In genomic region chr2:150678392-150678791, GRCm38 (mm10) we compare ENCODE assay signal across 9 mouse cellular contexts. TPM values are rescaled to one million over a fixed set of nuclear protein-coding genes. Genes with fewer than 3 reads are reported as not detected.
A peak's percentile ranks its signal among the peaks of the same experiment; 100 is the strongest.
DNase-seq lines count a peak whose midpoint lies in the region; ATAC-seq lines count a peak whose summit lies in the region.
"Had no signal": no experiment of that assay in that cellular context is flagged by ENCODE, and none has a peak within 500 bp of the region (broad histone marks: within the 10 kb centered on the region; RNA-seq: fewer than 3 reads in every experiment).

No protein-coding gene starts in this region.

- H3K9me3 ChIP-seq in forebrain, embryonic 13.5 days (replicated peaks), result no peaks in the 10 kb centered on the region
- H3K9me3 ChIP-seq: stomach, embryonic 15.5 days had no signal

- H3K4me2 ChIP-seq in forebrain, embryonic 13.5 days, result no peak overlapping the region
- H3K4me2 ChIP-seq: stomach, embryonic 15.5 days had no signal

- WGBS in forebrain, embryonic 13.5 days, result 2% methylated on average over 3 of the region's 3 CpGs

- H3K9ac ChIP-seq in forebrain, embryonic 13.5 days, result no peak overlapping the region
- H3K9ac ChIP-seq: stomach, embryonic 15.5 days had no signal

- peak; percentile 66 for DNase-seq in gastrocnemius, adult 18-20 months (ENCODE audit: low spot score)
- DNase-seq in gastrocnemius, adult 8-10 months (ENCODE audit: low spot score in 2 of 2), result no peak
- DNase-seq in c-Kit-negative CD71-positive TER-119-positive erythroid progenitor cells, embryonic 14.5 days (ENCODE audit: low read depth, low spot score), result peak; percentile 63
- DNase-seq in kidney, postnatal 36 days, result peak; percentile 57 to 89
- DNase-seq in lung, postnatal 4 days, result peak; percentile 62 to 81
- peak; percentile 57 to 67 for DNase-seq in spleen, postnatal 36 days (ENCODE audit: low spot score in 2 of 2)

- peak; percentile 58 for ATAC-seq in CD4-positive, CD25-positive, alpha-beta regulatory T cell, adult 4 months
- 0 out of 2 replicates have a peak, but pooled peaks have one; percentile 23 for ATAC-seq in forebrain, embryonic 13.5 days

- no peak overlapping the region for H3K4me3 ChIP-seq in forebrain, embryonic 13.5 days
- H3K4me3 ChIP-seq: stomach, embryonic 15.5 days had no signal

- no peaks in the 10 kb centered on the region for H3K27me3 ChIP-seq in forebrain, embryonic 13.5 days
- H3K27me3 ChIP-seq: stomach, embryonic 15.5 days had no signal

- H3K4me1 ChIP-seq in forebrain, embryonic 13.5 days, result peaks cover 9% of the 10 kb centered on the region
- H3K4me1 ChIP-seq: stomach, embryonic 15.5 days had no signal

- no peak overlapping the region for H3K27ac ChIP-seq in forebrain, embryonic 13.5 days
- H3K27ac ChIP-seq: stomach, embryonic 15.5 days had no signal

- no peaks in the 10 kb centered on the region for H3K36me3 ChIP-seq in forebrain, embryonic 13.5 days (ENCODE audit: poor library complexity, severe bottlenecking)
- H3K36me3 ChIP-seq: stomach, embryonic 15.5 days had no signal

RNA-seq across cellular contexts. Expression of gene Acss1, which starts 10.1 kb away (rescaled TPM):
- 10 to 100 TPM; 19.9 to 26.2 TPM for total RNA-seq in gastrocnemius, adult 18-20 months (2021)
- total RNA-seq in gastrocnemius, adult 8-10 months (2022), result 10 to 100 TPM; 16.1 to 25.1 (median 18.9) TPM
- 10 to 100 TPM; 13.8 to 21.7 TPM for polyA plus RNA-seq in CD4-positive, CD25-positive, alpha-beta regulatory T cell, adult 4 months (2017; shearing (Covaris generic))
- polyA plus RNA-seq in forebrain, embryonic 13.5 days (2015; fragmentation: Nextera tagmentation; extraction: Ambion mirVana), result 32.9 and 34.1 TPM in 2 replicates

RNA-seq across cellular contexts. Expression of gene Vsx1, which starts 10.8 kb away (rescaled TPM):
- not detected for total RNA-seq in gastrocnemius, adult 18-20 months (2021)
- not detected for total RNA-seq in gastrocnemius, adult 8-10 months (2022)
- polyA plus RNA-seq in CD4-positive, CD25-positive, alpha-beta regulatory T cell, adult 4 months (2017; shearing (Covaris generic)), result not detected
- polyA plus RNA-seq in forebrain, embryonic 13.5 days (2015; fragmentation: Nextera tagmentation; extraction: Ambion mirVana), result 0.10 and 0.12 TPM in 2 replicates
- polyA plus RNA-seq: stomach, embryonic 15.5 days had no signal

Comparison
In these comparisons a context has a peak if more than half of its experiments do, and no peak if none do; other contexts are left out.
1. DNase-seq: peak in gastrocnemius, adult 18-20 months (single experiment), c-Kit-negative CD71-positive TER-119-positive erythroid progenitor cells, embryonic 14.5 days (single experiment), kidney, postnatal 36 days (2 of 2), lung, postnatal 4 days (2 of 2) and spleen, postnatal 36 days (2 of 2); none in gastrocnemius, adult 8-10 months (0 of 2).